Mouse (Mus musculus) lung, embryonic 14.5 days (tissue): ENCODE data around the gene Dlg4. TPM values are rescaled to one million over a fixed set of nuclear protein-coding genes. Genes with fewer than 3 reads are reported as not detected.

Experiments used
- ATAC-seq: fragments of 200-750 bp; cut with Nextera tagmentation; 2 replicates; pipeline ENCODE4 v1.8.0; 2017; ENCODE audit warnings: mild to moderate bottlenecking, moderate TSS enrichment, moderate library complexity; ENCODE audit not compliant: insufficient read depth
- DNase-seq: peaks from one replicate; pipeline ENCODE4 v3.0.0-alpha.2; 2015
- H3K27ac ChIP-seq: fragments of 300-500 bp; sonication (generic); 2 replicates; pipeline ENCODE4 v1.5.1; 2014; ENCODE audit warnings: low read depth, mild to moderate bottlenecking, moderate library complexity
- H3K27me3 ChIP-seq: fragments of 300-500 bp; sonication (generic); 2 replicates; pipeline ENCODE4 v1.6.1; 2014; ENCODE audit warnings: low read length, control low read depth; ENCODE audit not compliant: insufficient read depth
- H3K36me3 ChIP-seq: fragments of 300-500 bp; sonication (generic); 2 replicates; pipeline ENCODE4 v1.6.1; 2014; ENCODE audit warnings: control low read depth; ENCODE audit not compliant: insufficient read depth
- H3K4me1 ChIP-seq: fragments of 300-500 bp; sonication (generic); 2 replicates; pipeline ENCODE4 v1.6.1; 2014; ENCODE audit warnings: antibody characterized with exemption, control low read depth; ENCODE audit not compliant: insufficient read depth
- H3K4me2 ChIP-seq: fragments of 300-500 bp; sonication (generic); 2 replicates; pipeline ENCODE4 v1.6.1; 2014; ENCODE audit warnings: mild to moderate bottlenecking
- H3K4me3 ChIP-seq: fragments of 300-500 bp; sonication (generic); 2 replicates; pipeline ENCODE4 v1.5.1; 2014; ENCODE audit warnings: low read depth, low read length
- H3K9ac ChIP-seq: fragments of 300-500 bp; sonication (generic); 2 replicates; pipeline ENCODE4 v1.6.1; 2014
- H3K9me3 ChIP-seq: fragments of 300-500 bp; sonication (generic); 2 replicates; pipeline ENCODE4 v1.6.1; 2016; ENCODE audit warnings: low read depth, low read length, control low read depth
- CTCF ChIP-seq: IDR thresholded peaks from 2 replicates; pipeline ENCODE4 v1.5.1; 2016; ENCODE audit warnings: antibody characterized with exemption, low read depth
- WGBS: fragments of 180-500 bp; shearing (Covaris S2); extraction: QIAGEN DNeasy Blood & Tissue Kit; methylation state at CpG from one replicate; pipeline ENCODE4 v1.1.7; 2014; 5-methylcytosine and 5-hydroxymethylcytosine counted together
- polyA plus RNA-seq: library from polyadenylated mRNA; unstranded; fragments of >200 nt; fragmentation: Nextera tagmentation; extraction: Ambion mirVana; gene quantifications from 2 replicates; pipeline ENCODE4 v1.2.1, GENCODE M21; 2014

Gene Dlg4
- polyA plus RNA-seq, 1 experiment from 2014 or later: 7.4 TPM

DNA sequence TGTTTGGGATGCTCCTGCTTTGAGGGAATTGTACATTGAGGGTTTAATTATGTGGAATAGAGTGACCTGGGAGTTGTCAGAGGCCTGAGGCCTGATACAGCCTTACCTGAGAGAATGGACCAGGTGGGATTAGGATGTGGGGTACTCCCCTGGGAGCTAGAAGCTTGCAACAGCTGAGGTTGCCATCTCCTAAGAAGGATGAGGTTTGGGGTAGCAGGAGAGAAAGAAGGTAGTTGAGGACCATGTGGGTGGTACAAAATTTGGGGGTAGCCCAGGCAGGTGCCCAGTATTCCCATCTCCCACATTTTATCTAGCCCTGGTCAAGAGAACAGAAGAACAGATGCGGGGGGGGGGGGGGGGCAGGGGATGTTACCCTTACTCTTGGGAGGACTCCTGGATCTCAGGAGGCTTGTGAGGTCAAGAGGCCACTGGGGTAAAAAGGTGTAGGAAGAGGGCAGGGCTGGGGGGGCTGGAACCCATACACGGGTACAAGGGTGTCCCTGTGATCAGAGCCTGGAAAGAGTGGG is 2.8 kb downstream of the Dlg4 start:
- TF ChIP-seq CTCF: no peak
- Histone ChIP-seq H3K27ac (peak overlapping the region; percentile 68), H3K36me3 (no peaks in the 10 kb centered on the region), H3K9me3 (no peaks in the 10 kb centered on the region), H3K9ac (peak overlapping the region; percentile 80; the same call in 1 of the 2 replicates), H3K27me3 (no peaks in the 10 kb centered on the region), H3K4me3 (peak overlapping the region; percentile 66), H3K4me1 (peaks cover 23% of the 10 kb centered on the region), H3K4me2 (peak overlapping the region; percentile 93)
- WGBS: 0% methylated on average over 1 of the region's 2 CpGs
- no peak for DNase-seq
- ATAC-seq: no peak

GRCm38 (mm10) chr11:70020022-70020631 is 3.4 kb downstream of the Dlg4 start:
- Histone ChIP-seq H3K4me3 (peak overlapping the region; percentile 66), H3K9ac (peak overlapping the region; percentile 29; the same call in 1 of the 2 replicates)
- peak; percentile 28 for DNase-seq

DNA sequence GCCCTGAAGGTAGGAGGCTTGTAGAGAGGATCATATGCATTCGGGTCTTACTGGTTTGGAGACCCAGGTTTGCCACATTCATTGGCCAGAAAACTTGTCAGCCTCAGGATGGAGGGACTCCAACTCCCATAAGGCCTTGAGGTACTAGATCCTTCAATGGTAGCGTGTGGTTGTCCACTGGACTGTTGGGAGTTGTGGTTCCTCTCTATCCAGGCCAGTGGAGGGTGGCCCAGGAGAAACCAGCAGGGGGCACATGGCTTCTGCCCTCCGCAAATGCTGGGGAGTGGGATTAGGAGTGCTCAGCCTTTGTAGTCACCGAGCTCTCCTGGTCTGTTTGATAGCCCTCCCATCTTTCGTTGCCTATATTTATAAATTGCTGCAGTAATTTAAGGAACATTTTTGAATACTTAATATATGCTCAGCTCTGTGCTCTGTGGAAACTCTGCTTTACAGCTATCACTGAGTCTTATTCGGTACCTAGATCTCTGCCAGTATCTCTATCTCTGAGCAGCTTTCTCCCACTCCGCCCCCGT is 4.1 kb downstream of the Dlg4 start:
- ATAC-seq (peak; percentile 86), DNase-seq (peak; percentile 89)
- peak overlapping the region; percentile 93 for H3K4me2 ChIP-seq
- H3K9ac ChIP-seq: no peak overlapping the region
- H3K9me3 ChIP-seq: no peaks in the 10 kb centered on the region
- H3K36me3 ChIP-seq: no peaks in the 10 kb centered on the region
- H3K4me3 ChIP-seq: peak overlapping the region; percentile 66
- H3K4me1 ChIP-seq: peaks cover 24% of the 10 kb centered on the region
- H3K27me3 ChIP-seq: no peaks in the 10 kb centered on the region
- H3K27ac ChIP-seq: peak overlapping the region; percentile 68; the same call in 1 of the 2 replicates
- WGBS: under 1% methylated on average over 8 of the region's 8 CpGs
- TF ChIP-seq CTCF: peak; percentile 72

More at GRCm38 (mm10) chr11:70020022-70020631, 3.4 kb downstream of the Dlg4 start:
- Histone ChIP-seq H3K27me3 (no peaks in the 10 kb centered on the region), H3K36me3 (no peaks in the 10 kb centered on the region), H3K27ac (peak overlapping the region; percentile 68), H3K4me1 (peaks cover 23% of the 10 kb centered on the region), H3K4me2 (peak overlapping the region; percentile 93), H3K9me3 (no peaks in the 10 kb centered on the region)
- TF ChIP-seq CTCF: no peak
- ATAC-seq: no peak
- 13% methylated on average over 8 of the region's 8 CpGs for WGBS

- peak overlapping the region; percentile 67; the same call in 1 of the 2 replicates for H3K27ac ChIP-seq
- H3K4me1 ChIP-seq: peaks cover 31% of the 10 kb centered on the region
- H3K36me3 ChIP-seq: no peaks in the 10 kb centered on the region
- peak overlapping the region; percentile 93 for H3K4me2 ChIP-seq
- no peak overlapping the region for H3K9ac ChIP-seq
- H3K9me3 ChIP-seq: no peaks in the 10 kb centered on the region
- peak overlapping the region; percentile 66 for H3K4me3 ChIP-seq
- H3K27me3 ChIP-seq: no peaks in the 10 kb centered on the region
- DNase-seq (peak; percentile 99), ATAC-seq (peak; percentile 62)
- TF ChIP-seq CTCF: peak; percentile 35
- 1% methylated on average over 40 of the region's 40 CpGs for WGBS
These were observed 4.8 kb downstream of the Dlg4 start for GRCm38 (mm10) chr11:70021264-70022132.

DNA sequence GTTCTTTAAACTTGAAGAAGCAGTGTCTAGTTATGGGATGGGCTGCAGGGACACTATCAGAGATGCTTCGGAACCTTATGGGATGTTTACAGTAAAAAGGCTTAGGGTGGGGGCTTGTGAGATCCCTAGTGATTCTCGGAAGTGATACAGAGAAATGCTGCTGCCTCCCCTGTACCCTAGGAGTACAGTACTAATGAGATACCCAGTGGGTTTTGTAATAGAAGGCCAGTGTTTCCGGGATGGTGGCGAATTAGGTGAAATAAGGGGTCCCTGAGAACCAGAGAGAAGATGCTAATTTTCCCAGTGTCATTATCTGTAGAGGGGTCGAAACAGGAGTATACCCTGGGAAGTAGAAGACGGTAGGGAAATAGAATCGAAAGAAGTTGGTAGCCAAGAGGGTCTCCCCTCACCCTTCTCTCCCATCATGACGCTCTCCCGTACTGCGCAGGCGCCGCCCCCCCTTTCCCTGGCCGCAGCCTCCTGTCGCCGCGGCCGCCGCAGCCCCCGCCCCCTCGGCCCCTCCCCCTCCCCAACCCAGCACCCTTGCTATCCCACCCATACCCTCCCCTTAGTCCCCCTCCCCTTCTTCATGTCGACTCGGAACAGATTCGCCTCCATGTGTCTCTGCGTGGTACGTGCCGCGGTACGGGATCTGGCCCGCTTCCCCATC is 6.9 kb downstream of the Dlg4 start:
- no peak for TF ChIP-seq CTCF
- ATAC-seq (no peak), DNase-seq (peak; percentile 66)
- Histone ChIP-seq H3K4me3 (peak overlapping the region; percentile 33), H3K27me3 (no peaks in the 10 kb centered on the region), H3K9me3 (no peaks in the 10 kb centered on the region), H3K4me1 (peaks cover 38% of the 10 kb centered on the region), H3K27ac (peak overlapping the region; percentile 36; the same call in 1 of the 2 replicates), H3K9ac (peak overlapping the region; percentile 47), H3K4me2 (peak overlapping the region; percentile 63), H3K36me3 (no peaks in the 10 kb centered on the region)
- WGBS: 4% methylated on average over 29 of the region's 29 CpGs

GRCm38 (mm10) chr11:70024151-70024514 is 7.4 kb downstream of the Dlg4 start:
- Histone ChIP-seq H3K27me3 (no peaks in the 10 kb centered on the region), H3K9ac (peak overlapping the region; percentile 47), H3K4me1 (peaks cover 37% of the 10 kb centered on the region), H3K9me3 (no peaks in the 10 kb centered on the region), H3K4me2 (peak overlapping the region; percentile 63), H3K36me3 (no peaks in the 10 kb centered on the region), H3K4me3 (peak overlapping the region; percentile 33), H3K27ac (peak overlapping the region; percentile 46; the same call in 1 of the 2 replicates)
- WGBS: 4% methylated on average over 6 of the region's 6 CpGs
- DNase-seq (no peak), ATAC-seq (no peak)
- TF ChIP-seq CTCF: no peak
